Comparison of ENCODE assay signal across 19 mouse cellular contexts in genomic region chr1:178686881-178687280, GRCm38 (mm10).
A peak's percentile ranks its signal among the peaks of the same experiment; 100 is the strongest.
DNase-seq lines count a peak whose midpoint lies in the region; ATAC-seq lines count a peak whose summit lies in the region.
"Had no signal": no experiment of that assay in that cellular context is flagged by ENCODE, and none has a peak within 500 bp of the region (broad histone marks: within the 10 kb centered on the region; RNA-seq: fewer than 3 reads in every experiment).

No protein-coding gene starts in this region.

- 0 out of 2 replicates have a peak overlapping the region, but pooled peaks have one; percentile 41 for H3K27ac ChIP-seq in heart, embryonic 11.5 days (ENCODE audit: low read depth, low read length)
- H3K27ac ChIP-seq in midbrain, embryonic 10.5 days (replicated peaks), result peak overlapping the region; percentile 58
- no peak overlapping the region for H3K27ac ChIP-seq in midbrain, embryonic 16.5 days (ENCODE audit: low read length)
- H3K27ac ChIP-seq: embryonic facial prominence, embryonic 13.5 days; forebrain, embryonic 13.5 days; gastrocnemius, adult 2 months had no signal

- H3K27me3 ChIP-seq in heart, embryonic 11.5 days (ENCODE audit: control insufficient read depth, insufficient read depth, low read length), result no peaks in the 10 kb centered on the region
- peaks cover under 1% of the 10 kb centered on the region; the same call in 1 of the 2 replicates for H3K27me3 ChIP-seq in midbrain, embryonic 10.5 days (ENCODE audit: low read depth, poor library complexity, severe bottlenecking)
- H3K27me3 ChIP-seq in midbrain, embryonic 16.5 days (ENCODE audit: control insufficient read depth, insufficient read depth, low read depth, low read length), result no peaks in the 10 kb centered on the region
- H3K27me3 ChIP-seq: CH12.LX; embryonic facial prominence, embryonic 13.5 days; forebrain, embryonic 13.5 days had no signal

- no peak for DNase-seq in heart, postnatal 4 days
- no peak for DNase-seq in midbrain, embryonic 10.5 days (ENCODE audit: low spot score)
- peak; percentile 16 for DNase-seq in R1 (ENCODE audit: low read depth, low spot score)
- no peak for DNase-seq in left cerebral cortex, postnatal 36 days (ENCODE audit: low spot score in 2 of 2)
- DNase-seq: adrenal gland, postnatal 14 days; cerebellum, adult 11-12 months; cerebellum, adult 9-10 months; cerebellum, postnatal 25 days; gastrocnemius, adult 2 months; gastrocnemius, postnatal 25 days had no signal

- no peak overlapping the region for H3K4me3 ChIP-seq in heart, embryonic 11.5 days (ENCODE audit: low read depth, low read length)
- H3K4me3 ChIP-seq in midbrain, embryonic 10.5 days, result no peak overlapping the region
- no peak overlapping the region for H3K4me3 ChIP-seq in midbrain, embryonic 16.5 days (ENCODE audit: low read depth, low read length)
- H3K4me3 ChIP-seq: embryonic facial prominence, embryonic 13.5 days; forebrain, embryonic 13.5 days; gastrocnemius, adult 2 months had no signal

- no peaks in the 10 kb centered on the region for H3K9me3 ChIP-seq in heart, embryonic 11.5 days (replicated peaks; ENCODE audit: control insufficient read depth, low read length)
- H3K9me3 ChIP-seq in midbrain, embryonic 10.5 days (replicated peaks), result no peaks in the 10 kb centered on the region
- no peaks in the 10 kb centered on the region for H3K9me3 ChIP-seq in midbrain, embryonic 16.5 days (replicated peaks; ENCODE audit: control insufficient read depth, low read length, poor library complexity, severe bottlenecking)
- H3K9me3 ChIP-seq: embryonic facial prominence, embryonic 13.5 days; forebrain, embryonic 13.5 days had no signal

- no peak overlapping the region for H3K4me2 ChIP-seq in heart, embryonic 11.5 days
- no peak overlapping the region for H3K4me2 ChIP-seq in midbrain, embryonic 16.5 days (ENCODE audit: low read length)
- H3K4me2 ChIP-seq: embryonic facial prominence, embryonic 13.5 days; forebrain, embryonic 13.5 days had no signal

- H3K9ac ChIP-seq in heart, embryonic 11.5 days (ENCODE audit: low read depth, low read length), result no peak overlapping the region
- no peak overlapping the region for H3K9ac ChIP-seq in midbrain, embryonic 16.5 days (ENCODE audit: low read depth, low read length)
- H3K9ac ChIP-seq: embryonic facial prominence, embryonic 13.5 days; forebrain, embryonic 13.5 days had no signal

- peaks cover 25% of the 10 kb centered on the region for H3K4me1 ChIP-seq in heart, embryonic 11.5 days (ENCODE audit: control insufficient read depth, insufficient read depth, low read length)
- peaks cover 28% of the 10 kb centered on the region for H3K4me1 ChIP-seq in midbrain, embryonic 10.5 days
- H3K4me1 ChIP-seq in midbrain, embryonic 16.5 days (ENCODE audit: control insufficient read depth, insufficient read depth, low read length), result no peaks in the 10 kb centered on the region
- H3K4me1 ChIP-seq: forebrain, embryonic 13.5 days had no signal

- no peak for ATAC-seq in heart, embryonic 11.5 days (replicated peaks; ENCODE audit: insufficient number of reproducible peaks, low FRiP score, low TSS enrichment)
- no peak for ATAC-seq in midbrain, embryonic 16.5 days
- 0 out of 2 replicates have a peak, but pooled peaks have one; percentile 21 for ATAC-seq in megakaryocyte progenitor cell, adult 5-6 weeks (replicated peaks; ENCODE audit: poor library complexity)
- ATAC-seq: forebrain, embryonic 13.5 days; hindbrain, embryonic 16.5 days; inflammation-experienced regulatory T-cells, adult 6 months; intestine, postnatal 0 days had no signal

- intact Hi-C loops in left cerebral cortex, postnatal 36 days (cut with DNase I), result loop anchor here (10.0 kb wide), 1 partner anchor 448 kb away; no protein-coding TSS in a partner anchor

- no peaks in the 10 kb centered on the region for H3K36me3 ChIP-seq in heart, embryonic 11.5 days (ENCODE audit: control insufficient read depth, insufficient read depth, low read length)
- H3K36me3 ChIP-seq in midbrain, embryonic 10.5 days, result no peaks in the 10 kb centered on the region
- H3K36me3 ChIP-seq in midbrain, embryonic 16.5 days (ENCODE audit: control insufficient read depth, insufficient read depth, low read length), result no peaks in the 10 kb centered on the region
